Mouse (Mus musculus) lung, postnatal 0 days (tissue): Measurements from ENCODE around the gene Cep57. TPM values are rescaled to one million over a fixed set of nuclear protein-coding genes. Genes with fewer than 3 reads are reported as not detected.
A peak's percentile ranks its signal among the peaks of the same experiment; 100 is the strongest.

Experiments
- ATAC-seq: fragments of 200-750 bp; cut with Nextera tagmentation; 2 replicates; pipeline ENCODE4 v1.8.0; 2017; ENCODE audit warnings: moderate library complexity
- DNase-seq: peaks from one replicate; pipeline ENCODE4 v3.0.0-alpha.2; 2016; ENCODE audit warnings: low spot score
- H3K27ac ChIP-seq: fragments of 300-500 bp; sonication (generic); 2 replicates; pipeline ENCODE4 v1.5.1; 2014; ENCODE audit warnings: antibody characterized with exemption, mild to moderate bottlenecking, low read length, mixed read lengths
- H3K27me3 ChIP-seq: fragments of 300-500 bp; sonication (generic); replicated peaks from 2 replicates; pipeline ENCODE4 v1.6.1; 2014; ENCODE audit warnings: low read length, mixed read lengths; ENCODE audit not compliant: insufficient read depth
- H3K36me3 ChIP-seq: fragments of 300-500 bp; sonication (generic); 2 replicates; pipeline ENCODE4 v1.6.1; 2014; ENCODE audit warnings: low read length, mixed read lengths; ENCODE audit not compliant: insufficient read depth
- H3K4me1 ChIP-seq: fragments of 300-500 bp; sonication (generic); 2 replicates; pipeline ENCODE4 v1.6.1; 2014; ENCODE audit warnings: antibody characterized with exemption, low read depth, low read length, mixed read lengths; ENCODE audit not compliant: insufficient read depth
- H3K4me2 ChIP-seq: fragments of 300-500 bp; sonication (generic); replicated peaks from 2 replicates; pipeline ENCODE4 v1.6.1; 2014; ENCODE audit warnings: low read depth, mild to moderate bottlenecking, low read length, moderate library complexity, mixed read lengths
- H3K4me3 ChIP-seq: fragments of 300-500 bp; sonication (generic); 2 replicates; pipeline ENCODE4 v1.5.1; 2014; ENCODE audit warnings: low read depth, low read length
- H3K9ac ChIP-seq: fragments of 300-500 bp; sonication (generic); replicated peaks from 2 replicates; pipeline ENCODE4 v1.6.1; 2014; ENCODE audit warnings: low read depth, mild to moderate bottlenecking
- H3K9me3 ChIP-seq: fragments of 300-500 bp; sonication (generic); 2 replicates; pipeline ENCODE4 v1.6.1; 2016; ENCODE audit warnings: low read length, mixed read lengths
- CTCF ChIP-seq: IDR thresholded peaks from 2 replicates; pipeline ENCODE4 v1.5.1; 2016; ENCODE audit warnings: antibody characterized with exemption, mild to moderate bottlenecking
- EP300 ChIP-seq: IDR thresholded peaks from 2 replicates; pipeline ENCODE4 v1.6.1; 2016; ENCODE audit warnings: antibody characterized with exemption, mild to moderate bottlenecking, control low read depth
- WGBS: fragments of 180-500 bp; shearing (Covaris S2); extraction: QIAGEN DNeasy Blood & Tissue Kit; methylation state at CpG from one replicate; pipeline ENCODE4 v1.1.7; 2014; 5-methylcytosine and 5-hydroxymethylcytosine counted together
- polyA plus RNA-seq: library from polyadenylated mRNA; unstranded; fragments of >200 nt; fragmentation: Nextera tagmentation; extraction: Ambion mirVana; gene quantifications from 2 replicates; pipeline ENCODE4 v1.2.1, GENCODE M21; 2015

Gene Cep57
- polyA plus RNA-seq, 1 experiment from 2014 or later = 26.7 TPM

DNA sequence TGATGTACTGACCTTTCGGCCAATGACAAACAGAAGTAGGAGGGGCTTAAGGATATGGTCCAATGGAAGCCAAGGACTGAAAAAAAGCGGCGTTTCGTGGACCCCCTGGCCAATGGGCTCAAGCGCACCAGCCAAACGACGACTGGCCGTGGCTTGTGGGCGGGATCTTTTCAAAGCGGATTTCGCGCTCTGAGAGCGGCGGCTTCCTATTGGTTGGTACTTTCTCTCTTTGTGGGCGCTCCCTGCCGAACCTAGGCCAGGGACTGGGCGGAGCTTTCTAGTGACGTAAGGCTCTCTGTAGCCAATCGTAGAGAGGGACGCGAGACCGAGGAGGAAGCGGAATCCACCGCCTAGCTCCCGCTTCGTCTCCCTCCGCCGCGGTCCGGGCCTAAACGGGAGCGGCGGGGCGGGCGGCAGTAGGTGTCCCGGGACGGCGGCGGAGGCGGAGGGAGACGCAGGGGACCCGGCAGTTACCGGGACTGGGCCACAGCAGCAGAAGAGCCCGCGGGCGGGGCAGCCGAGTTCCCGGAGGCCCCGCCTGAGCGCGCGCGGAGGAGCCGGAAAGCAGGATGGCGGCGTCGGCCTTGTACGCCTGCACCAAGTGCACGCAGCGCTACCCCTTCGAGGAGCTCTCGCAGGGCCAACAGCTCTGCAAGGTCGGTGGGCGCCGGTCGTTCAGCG lies 639 bp upstream of the Cep57 start, which contains the start of gene Fam76b:
Gene Fam76b, plus strand, starts transcription at position 311 of the 681 bp plus-strand sequence.
- H3K36me3 ChIP-seq = peaks cover 19% of the 10 kb centered on the region; the same call in 1 of the 2 replicates
- H3K4me3 ChIP-seq = peak within 1 kb of the TSS; percentile 89
- WGBS = under 1% methylated on average over 57 of the region's 67 CpGs
- H3K9me3 ChIP-seq = no peaks in the 10 kb centered on the region
- H3K4me2 ChIP-seq = peak within 1 kb of the TSS; percentile 91
- H3K27ac ChIP-seq = peak within 1 kb of the TSS; percentile 99
- peak; percentile 100 for DNase-seq
- peak; percentile 91 for ATAC-seq
- H3K27me3 ChIP-seq = no peaks in the 10 kb centered on the region
- H3K9ac ChIP-seq = peak within 1 kb of the TSS; percentile 88
- TF ChIP-seq CTCF (no peak), EP300 (no peak)
- H3K4me1 ChIP-seq = peaks cover 10% of the 10 kb centered on the region

DNA sequence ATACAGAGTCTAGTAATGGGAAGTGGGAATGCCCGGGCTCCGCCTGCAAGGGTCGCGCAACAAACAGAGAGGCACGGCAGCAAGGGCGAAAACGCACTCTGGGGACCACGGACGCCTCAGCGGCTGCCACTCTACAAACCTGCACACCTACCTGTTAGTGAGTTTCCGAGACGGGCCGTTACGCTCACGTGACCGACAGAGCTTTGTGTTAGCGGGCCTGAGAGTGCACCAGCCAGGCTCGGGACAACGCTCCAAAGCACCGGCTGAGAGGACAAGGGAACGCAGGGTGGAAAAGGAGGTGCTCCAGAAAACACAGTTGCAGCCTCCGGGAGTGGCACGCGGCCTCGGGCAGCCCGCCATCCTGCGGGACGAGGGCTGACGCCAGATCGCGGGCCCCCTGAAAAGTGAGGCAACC lies 509 bp downstream of the Cep57 start:
- Histone ChIP-seq H3K4me3 (peak overlapping the region; percentile 89), H3K9ac (peak overlapping the region; percentile 77), H3K4me2 (peak overlapping the region; percentile 82), H3K4me1 (peaks cover 10% of the 10 kb centered on the region), H3K27ac (peak overlapping the region; percentile 98), H3K27me3 (no peaks in the 10 kb centered on the region), H3K9me3 (no peaks in the 10 kb centered on the region), H3K36me3 (peaks cover 10% of the 10 kb centered on the region)
- 0 out of 2 replicates have a peak, but pooled peaks have one; percentile 8 for TF ChIP-seq EP300
- TF ChIP-seq CTCF = no peak
- WGBS = under 1% methylated on average over 27 of the region's 31 CpGs
- peak; percentile 81 for DNase-seq
- peak; percentile 14 for ATAC-seq

GRCm38 (mm10) chr9:13825896-13826295 lies 1.0 kb downstream of the Cep57 start:
- peak overlapping the region; percentile 77 for H3K9ac ChIP-seq
- peak overlapping the region; percentile 82 for H3K4me2 ChIP-seq
- ATAC-seq (no peak), DNase-seq (no peak)
- no peak for TF ChIP-seq EP300
- no peak for TF ChIP-seq CTCF
- no peaks in the 10 kb centered on the region for H3K27me3 ChIP-seq
- peaks cover 10% of the 10 kb centered on the region for H3K4me1 ChIP-seq
- peak overlapping the region; percentile 89 for H3K4me3 ChIP-seq
- under 1% methylated on average over 8 of the region's 8 CpGs for WGBS
- no peaks in the 10 kb centered on the region for H3K9me3 ChIP-seq
- H3K36me3 ChIP-seq = peaks cover 5% of the 10 kb centered on the region
- peak overlapping the region; percentile 98 for H3K27ac ChIP-seq

DNA sequence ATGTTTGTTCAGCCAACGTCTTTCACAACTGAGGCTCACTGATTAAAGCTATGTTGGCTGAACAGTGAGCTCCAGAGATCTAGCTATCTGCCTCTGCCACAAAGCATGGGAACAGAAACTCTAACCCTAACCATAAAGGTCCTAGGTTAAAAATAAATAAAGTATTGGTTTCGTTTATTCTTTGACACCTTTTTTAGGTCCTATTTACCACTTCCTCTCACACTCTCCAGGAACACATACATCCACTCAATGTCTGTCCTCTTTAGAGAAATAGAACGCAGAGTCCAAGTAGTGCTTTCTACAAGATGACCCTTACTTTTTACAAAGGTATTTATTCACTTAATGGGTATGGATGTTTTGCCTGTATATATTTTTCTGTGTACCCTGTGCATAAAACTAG lies 6.1 kb downstream of the Cep57 start:
- Histone ChIP-seq H3K4me2 (no peak overlapping the region), H3K36me3 (peaks cover 26% of the 10 kb centered on the region)

GRCm38 (mm10) chr9:13818369-13818768 lies 8.5 kb downstream of the Cep57 start:
- TF ChIP-seq EP300 = no peak
- no peak for TF ChIP-seq CTCF

More for the DNA sequence above, 6.1 kb downstream of the Cep57 start:
- no peak overlapping the region for H3K27ac ChIP-seq
- WGBS = 89% methylated on average over 3 of the region's 3 CpGs
- H3K9ac ChIP-seq = no peak overlapping the region
- no peaks in the 10 kb centered on the region for H3K27me3 ChIP-seq
- H3K4me3 ChIP-seq = no peak overlapping the region
- TF ChIP-seq EP300 (no peak), CTCF (no peak)
- DNase-seq (no peak), ATAC-seq (no peak)
- no peaks in the 10 kb centered on the region for H3K9me3 ChIP-seq
- peaks cover 6% of the 10 kb centered on the region for H3K4me1 ChIP-seq

GRCm38 (mm10) chr9:13809937-13810336 lies 17.0 kb downstream of the Cep57 start:
- ATAC-seq (no peak), DNase-seq (peak; percentile 13)
- H3K27me3 ChIP-seq = no peaks in the 10 kb centered on the region
- no peak overlapping the region for H3K4me3 ChIP-seq
- H3K4me2 ChIP-seq = no peak overlapping the region
- H3K27ac ChIP-seq = no peak overlapping the region
- H3K4me1 ChIP-seq = no peaks in the 10 kb centered on the region
- no peak overlapping the region for H3K9ac ChIP-seq
- no peak for TF ChIP-seq EP300
- peak; percentile 52 for TF ChIP-seq CTCF
- peaks cover 32% of the 10 kb centered on the region for H3K36me3 ChIP-seq
- H3K9me3 ChIP-seq = no peaks in the 10 kb centered on the region

More at GRCm38 (mm10) chr9:13818369-13818768, 8.5 kb downstream of the Cep57 start:
- no peak overlapping the region for H3K27ac ChIP-seq
- no peaks in the 10 kb centered on the region for H3K9me3 ChIP-seq
- DNase-seq (no peak), ATAC-seq (no peak)
- no peak overlapping the region for H3K9ac ChIP-seq
- no peak overlapping the region for H3K4me2 ChIP-seq
- peaks cover 41% of the 10 kb centered on the region for H3K36me3 ChIP-seq
- no peaks in the 10 kb centered on the region for H3K27me3 ChIP-seq
- no peak overlapping the region for H3K4me3 ChIP-seq
- no peaks in the 10 kb centered on the region for H3K4me1 ChIP-seq
- 91% methylated on average over 9 of the region's 9 CpGs for WGBS
